Mouse (Mus musculus) lung, embryonic 15.5 days (tissue): ENCODE results near the gene Zfp513. TPM values are rescaled to one million over a fixed set of nuclear protein-coding genes. Genes with fewer than 3 reads are reported as not detected.

Experiments used
- ATAC-seq: fragments of 200-750 bp; cut with Nextera tagmentation; 2 replicates; pipeline ENCODE4 v1.8.0; 2017; ENCODE audit warnings: moderate number of reproducible peaks, borderline replicate concordance; ENCODE audit not compliant: low FRiP score, low TSS enrichment; ENCODE audit errors: extremely low read depth
- H3K27ac ChIP-seq: fragments of 300-500 bp; sonication (generic); 2 replicates; pipeline ENCODE4 v1.5.1; 2015; ENCODE audit warnings: moderate library complexity, mild to moderate bottlenecking, inconsistent platforms
- H3K27me3 ChIP-seq: fragments of 300-500 bp; sonication (generic); 2 replicates; pipeline ENCODE4 v1.6.1; 2015; ENCODE audit warnings: inconsistent platforms
- H3K36me3 ChIP-seq: fragments of 300-500 bp; sonication (generic); 2 replicates; pipeline ENCODE4 v1.6.1; 2015; ENCODE audit warnings: inconsistent platforms
- H3K4me1 ChIP-seq: fragments of 300-500 bp; sonication (generic); 2 replicates; pipeline ENCODE4 v1.6.1; 2015; ENCODE audit warnings: inconsistent platforms
- H3K4me2 ChIP-seq: fragments of 300-500 bp; sonication (generic); 2 replicates; pipeline ENCODE4 v1.6.1; 2015; ENCODE audit warnings: inconsistent platforms, mild to moderate bottlenecking, moderate library complexity
- H3K4me3 ChIP-seq: fragments of 300-500 bp; sonication (generic); 2 replicates; pipeline ENCODE4 v1.5.1; 2015; ENCODE audit warnings: mild to moderate bottlenecking, inconsistent platforms
- H3K9ac ChIP-seq: fragments of 300-500 bp; sonication (generic); 2 replicates; pipeline ENCODE4 v1.6.1; 2015; ENCODE audit warnings: inconsistent platforms
- H3K9me3 ChIP-seq: fragments of 300-500 bp; sonication (generic); 2 replicates; pipeline ENCODE4 v1.6.1; 2016; ENCODE audit warnings: inconsistent platforms
- WGBS: fragments of 180-500 bp; shearing (Covaris S2); methylation state at CpG from one replicate; pipeline ENCODE4 v1.1.7; 2015; 5-methylcytosine and 5-hydroxymethylcytosine counted together
- polyA plus RNA-seq: library from polyadenylated mRNA; unstranded; fragments of >200 nt; fragmentation: Nextera tagmentation; extraction: Ambion mirVana; gene quantifications from 2 replicates; pipeline ENCODE4 v1.2.1, GENCODE M21; 2015

Gene Zfp513
- polyA plus RNA-seq = 8.8 and 9.5 TPM in 2 replicates

DNA sequence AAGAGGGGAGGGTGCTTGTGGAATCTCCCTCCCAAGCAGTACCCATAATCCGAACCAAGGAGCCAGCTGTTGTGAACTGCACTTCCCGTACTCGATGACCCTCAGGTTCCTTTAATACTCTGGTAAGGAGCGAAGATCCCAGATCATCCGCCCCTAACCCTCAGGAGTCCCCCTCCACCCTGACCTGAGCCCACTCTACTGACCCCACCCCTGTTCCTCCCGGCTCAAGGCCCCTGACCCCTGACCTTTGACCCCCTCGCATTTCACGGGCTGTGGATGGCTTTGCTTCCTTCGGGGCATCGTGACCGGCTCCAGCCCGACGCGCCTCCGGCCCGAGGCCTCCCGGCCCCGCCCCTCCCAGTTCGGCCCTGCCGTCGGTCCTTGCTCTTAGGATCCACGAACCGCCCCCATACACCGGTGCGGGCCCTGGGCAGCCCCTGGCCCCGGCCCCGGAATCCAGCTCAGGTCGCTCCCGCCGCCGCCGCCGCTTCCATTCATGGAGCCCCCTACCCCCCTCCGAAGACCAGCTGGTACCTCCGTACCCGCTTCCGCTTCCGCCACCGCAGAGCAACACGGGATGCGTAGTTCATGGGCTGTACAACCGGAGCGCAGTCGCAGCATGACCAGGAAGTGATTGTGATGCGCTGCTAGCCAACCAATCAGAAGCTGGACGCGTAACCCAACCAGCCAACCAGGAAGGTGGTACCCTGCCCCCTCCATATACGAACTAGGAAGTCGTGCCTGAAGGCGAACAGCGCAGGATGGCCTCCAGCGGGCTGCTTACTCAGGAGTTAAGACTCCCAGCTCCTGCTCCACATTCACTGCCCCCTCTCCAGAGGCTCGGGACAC, at the start of gene Zfp513:
TSS of gene Zfp513 (minus strand) at position 562 of the 849 bp plus-strand sequence.
- H3K9ac ChIP-seq = peak within 1 kb of the TSS; percentile 82
- peak; percentile 97 for ATAC-seq
- WGBS = under 1% methylated on average over 42 of the region's 53 CpGs
- peak within 1 kb of the TSS; percentile 83 for H3K27ac ChIP-seq
- H3K9me3 ChIP-seq = 0 out of 2 replicates have a peak, but pooled peaks cover 3% of the 10 kb centered on the region
- H3K4me3 ChIP-seq = peak within 1 kb of the TSS; percentile 80
- peak within 1 kb of the TSS; percentile 77 for H3K4me2 ChIP-seq
- no peaks in the 10 kb centered on the region for H3K27me3 ChIP-seq
- H3K36me3 ChIP-seq = peaks cover 76% of the 10 kb centered on the region
- peaks cover 22% of the 10 kb centered on the region for H3K4me1 ChIP-seq

DNA sequence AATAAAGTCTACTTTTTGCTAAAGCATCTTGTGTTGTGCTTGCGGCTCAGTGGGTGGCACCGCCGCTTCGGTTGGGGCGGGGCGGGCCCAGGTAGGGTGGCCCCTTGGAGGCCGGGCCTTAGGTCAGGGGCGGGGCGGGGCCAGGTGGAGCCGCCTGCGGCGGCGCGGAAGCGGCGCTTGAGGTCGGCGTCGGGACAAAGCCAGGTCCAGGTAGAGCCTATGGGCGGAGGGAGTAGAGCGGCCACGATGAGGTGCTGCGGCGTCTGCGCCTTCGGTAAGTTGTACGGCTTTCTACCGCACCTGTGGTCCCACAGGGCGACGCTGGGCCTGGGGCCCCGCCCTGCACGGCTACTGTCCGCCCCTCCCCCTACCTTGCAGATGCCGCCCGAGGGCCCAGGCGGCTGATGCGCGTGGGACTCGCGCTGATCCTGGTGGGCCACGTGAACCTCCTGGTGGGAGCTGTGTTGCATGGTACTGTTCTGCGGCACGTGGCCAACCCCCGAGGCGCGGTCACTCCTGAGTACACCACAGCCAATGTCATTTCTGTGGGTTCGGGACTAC, 49.5 kb upstream of the Zfp513 start, which contains the start of gene Krtcap3:
TSS of gene Krtcap3 (plus strand) at position 151 of the 561 bp plus-strand sequence.
- peak; percentile 79 for ATAC-seq
- H3K9ac ChIP-seq = peak within 1 kb of the TSS; percentile 47
- peaks cover 11% of the 10 kb centered on the region; the same call in 1 of the 2 replicates for H3K4me1 ChIP-seq
- H3K4me2 ChIP-seq = peak within 1 kb of the TSS; percentile 49
- H3K9me3 ChIP-seq = no peaks in the 10 kb centered on the region
- H3K27me3 ChIP-seq = no peaks in the 10 kb centered on the region
- H3K36me3 ChIP-seq = peaks cover 67% of the 10 kb centered on the region
- 28% methylated on average over 46 of the region's 47 CpGs for WGBS
- H3K27ac ChIP-seq = peak within 1 kb of the TSS; percentile 67
- peak within 1 kb of the TSS; percentile 39 for H3K4me3 ChIP-seq

DNA sequence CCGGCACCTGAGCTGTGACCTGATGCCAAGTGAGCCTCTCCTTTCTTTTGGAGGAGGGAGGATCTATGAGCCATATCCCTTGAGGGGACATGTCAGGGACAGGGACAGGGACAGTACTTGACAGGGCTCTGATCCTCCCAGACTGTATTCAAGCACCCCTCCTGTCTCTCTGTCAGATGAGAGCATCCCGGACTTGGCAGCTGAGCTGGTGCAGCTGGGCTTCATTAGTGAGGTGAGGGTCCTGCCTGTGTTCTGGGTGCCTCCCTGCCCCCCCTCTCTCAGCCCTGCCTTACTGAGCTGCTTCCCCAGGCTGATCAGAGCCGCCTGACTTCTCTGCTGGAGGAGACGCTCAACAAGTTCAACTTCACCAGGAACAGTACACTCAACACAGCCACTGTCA, 48.6 kb upstream of the Zfp513 start:
- H3K4me2 ChIP-seq = no peak overlapping the region
- no peak overlapping the region for H3K4me3 ChIP-seq
- no peak overlapping the region for H3K9ac ChIP-seq
- 42% methylated on average over 4 of the region's 4 CpGs for WGBS
- H3K27ac ChIP-seq = no peak overlapping the region
- peaks cover 71% of the 10 kb centered on the region for H3K36me3 ChIP-seq
- no peaks in the 10 kb centered on the region for H3K27me3 ChIP-seq
- H3K9me3 ChIP-seq = no peaks in the 10 kb centered on the region
- H3K4me1 ChIP-seq = peaks cover 11% of the 10 kb centered on the region; the same call in 1 of the 2 replicates
- ATAC-seq = peak; percentile 4; the same call in 1 of the 2 replicates

DNA sequence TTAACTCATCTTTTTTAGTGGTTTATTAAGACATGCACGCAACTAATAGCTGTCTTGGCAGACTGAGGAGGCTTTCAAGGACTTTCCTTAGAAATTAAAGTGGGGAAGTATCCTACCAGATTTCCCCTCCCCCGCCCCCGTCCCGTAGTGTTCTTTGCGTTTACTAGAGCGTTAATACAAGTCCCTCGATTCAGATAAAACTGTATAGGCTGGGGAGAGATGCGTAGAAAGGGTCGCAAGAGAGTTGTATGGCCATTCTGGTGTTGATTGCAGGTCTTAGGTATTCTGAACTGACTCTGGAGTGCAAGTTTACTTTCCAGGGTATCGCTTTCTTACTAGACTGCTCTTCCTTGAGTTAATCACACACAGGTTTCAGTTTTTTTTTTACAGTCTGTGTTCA, 40.1 kb upstream of the Zfp513 start:
- Histone ChIP-seq H3K4me3 (peak overlapping the region; percentile 94), H3K36me3 (peaks cover 36% of the 10 kb centered on the region), H3K4me2 (peak overlapping the region; percentile 92), H3K9me3 (no peaks in the 10 kb centered on the region), H3K4me1 (peaks cover 9% of the 10 kb centered on the region), H3K27me3 (no peaks in the 10 kb centered on the region), H3K9ac (peak overlapping the region; percentile 98), H3K27ac (no peak overlapping the region)
- WGBS = 20% methylated on average over 10 of the region's 10 CpGs
- ATAC-seq = no peak

DNA sequence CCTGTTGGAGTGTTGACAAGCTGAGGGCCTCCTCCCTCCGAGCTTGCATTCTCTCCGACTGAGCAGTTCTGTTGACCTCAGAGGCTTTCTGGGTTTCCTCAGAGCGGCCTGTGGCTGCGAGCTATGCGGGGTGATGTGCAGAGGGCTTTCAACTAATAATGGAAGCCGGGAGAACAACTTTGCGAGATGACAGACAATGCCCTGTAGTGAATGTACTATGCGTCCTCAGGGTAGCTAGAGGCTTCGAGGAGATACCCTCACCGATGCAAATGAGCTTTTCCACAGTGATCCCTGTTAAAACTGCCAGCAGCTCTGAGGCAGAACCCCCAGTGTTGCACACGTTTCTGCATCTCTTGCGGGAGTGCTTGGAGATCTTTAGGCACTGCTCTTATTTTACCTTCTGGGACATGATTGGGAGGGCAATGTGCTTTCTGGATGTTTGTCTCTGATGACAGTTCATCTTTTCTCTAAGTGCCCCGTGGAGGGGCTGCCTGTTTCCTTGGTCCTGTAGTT, 39.5 kb upstream of the Zfp513 start:
- Histone ChIP-seq H3K9ac (peak overlapping the region; percentile 98), H3K36me3 (peaks cover 30% of the 10 kb centered on the region), H3K4me2 (peak overlapping the region; percentile 92), H3K4me1 (peaks cover 9% of the 10 kb centered on the region), H3K27ac (peak overlapping the region; percentile 99), H3K27me3 (no peaks in the 10 kb centered on the region), H3K9me3 (no peaks in the 10 kb centered on the region), H3K4me3 (peak overlapping the region; percentile 94)
- under 1% methylated on average over 13 of the region's 13 CpGs for WGBS
- no peak for ATAC-seq

DNA sequence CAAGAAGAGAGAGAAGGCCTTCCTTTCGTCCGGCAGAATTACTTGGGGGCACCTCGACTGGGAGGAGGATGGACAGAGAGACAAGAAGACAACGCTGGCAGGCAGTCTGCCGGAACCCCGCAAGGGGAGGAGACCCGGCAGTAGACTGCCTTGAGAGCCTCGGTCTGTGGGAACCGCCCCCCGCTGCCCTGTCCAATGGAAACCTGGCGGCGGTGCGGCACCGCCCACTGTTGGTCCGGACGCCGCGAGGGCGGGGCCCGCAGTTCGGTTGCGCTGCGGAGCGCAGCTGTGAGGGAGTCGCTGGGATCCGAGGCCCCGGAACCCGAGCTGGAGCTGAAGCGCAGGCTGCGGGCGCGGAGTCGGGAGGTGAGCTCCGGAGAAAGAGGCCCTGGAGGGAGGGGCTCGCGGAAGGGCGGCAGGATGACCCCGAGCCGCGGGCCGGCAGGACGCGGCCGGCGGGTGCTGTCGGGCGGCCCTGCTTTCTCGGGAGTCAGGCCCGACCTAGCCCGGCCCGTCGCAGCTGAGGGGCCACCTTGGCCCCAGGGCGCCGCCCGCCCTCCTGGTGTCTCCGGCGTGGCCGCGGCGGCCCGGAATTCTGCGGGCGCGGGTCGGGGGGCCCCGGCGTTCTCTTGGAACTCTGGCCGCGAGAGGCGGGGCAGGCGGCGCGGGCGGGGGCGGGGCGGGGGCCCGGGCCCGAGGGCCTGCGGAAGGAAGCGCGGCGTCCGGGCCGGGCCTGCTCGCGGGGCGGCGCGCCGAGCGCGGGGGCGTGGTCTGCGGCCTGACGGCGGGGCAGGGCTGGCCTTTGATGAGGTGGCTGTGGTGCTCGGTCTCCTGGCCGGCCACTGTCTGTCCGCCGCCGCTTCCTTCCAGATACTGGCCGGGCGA, 38.8 kb upstream of the Zfp513 start, which contains the start of the genes Nrbp1 and Gm9970:
TSS of gene Nrbp1 (plus strand) at position 228 of the 885 bp plus-strand sequence.
TSS of gene Gm9970 (minus strand) at position 596 of the 885 bp plus-strand sequence.
- under 1% methylated on average over 85 of the region's 103 CpGs for WGBS
- Histone ChIP-seq H3K27ac (peak within 1 kb of the TSS; percentile 99), H3K4me1 (peaks cover 9% of the 10 kb centered on the region)

DNA sequence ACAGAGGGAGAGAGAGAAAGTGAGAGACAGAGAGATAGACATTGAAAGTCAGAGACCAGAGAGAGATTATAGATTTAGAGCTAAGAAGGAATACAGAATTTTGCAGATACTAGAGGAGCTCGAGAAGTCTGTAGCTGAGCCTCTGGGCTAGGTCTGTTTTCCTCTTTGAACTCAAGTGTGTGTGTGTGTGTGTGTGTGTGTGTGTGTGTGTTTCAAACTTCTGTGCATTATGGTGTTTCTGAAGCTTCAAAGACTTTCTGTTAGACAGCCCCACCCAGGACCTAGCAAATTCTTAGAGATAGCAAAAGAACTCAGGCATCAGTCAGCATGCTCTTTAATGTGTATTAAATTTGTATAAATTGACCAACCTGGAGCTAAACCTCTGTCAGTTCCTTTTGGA, 24.5 kb upstream of the Zfp513 start:
- H3K4me2 ChIP-seq = no peak overlapping the region
- H3K36me3 ChIP-seq = no peaks in the 10 kb centered on the region
- 63% methylated on average over 1 of the region's 1 CpGs for WGBS
- H3K9ac ChIP-seq = no peak overlapping the region
- peaks cover 1% of the 10 kb centered on the region; the same call in 1 of the 2 replicates for H3K4me1 ChIP-seq
- no peaks in the 10 kb centered on the region for H3K27me3 ChIP-seq
- no peaks in the 10 kb centered on the region for H3K9me3 ChIP-seq
- ATAC-seq = no peak
- H3K27ac ChIP-seq = no peak overlapping the region
- H3K4me3 ChIP-seq = no peak overlapping the region

More for the DNA sequence above, 38.8 kb upstream of the Zfp513 start, which contains the start of the genes Nrbp1 and Gm9970:
- ATAC-seq = peak; percentile 99
- Histone ChIP-seq H3K9ac (peak within 1 kb of the TSS; percentile 98), H3K9me3 (no peaks in the 10 kb centered on the region), H3K36me3 (peaks cover 23% of the 10 kb centered on the region), H3K4me3 (peak within 1 kb of the TSS; percentile 94), H3K4me2 (peak within 1 kb of the TSS; percentile 92), H3K27me3 (no peaks in the 10 kb centered on the region)

DNA sequence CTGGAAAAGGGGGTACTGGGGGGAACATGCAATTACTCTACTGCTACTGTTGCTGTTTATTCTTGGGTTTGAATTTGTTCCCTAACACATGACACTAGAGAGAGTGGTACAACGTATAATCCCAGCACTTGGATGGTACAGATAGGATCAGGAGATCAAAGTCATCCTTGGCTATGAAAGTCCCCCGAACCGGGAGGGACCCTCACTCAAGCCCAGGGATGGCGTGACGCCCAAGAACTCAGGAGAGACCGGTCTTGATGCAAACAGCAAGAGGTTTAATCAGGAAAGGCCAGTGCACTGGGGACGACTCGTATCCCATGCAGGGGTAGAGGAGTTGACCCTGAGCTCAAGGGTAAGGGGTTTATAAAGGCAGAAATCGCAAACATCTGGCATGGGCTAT, 20.6 kb upstream of the Zfp513 start:
- H3K9ac ChIP-seq = no peak overlapping the region
- no peaks in the 10 kb centered on the region for H3K9me3 ChIP-seq
- ATAC-seq = no peak
- WGBS = 89% methylated on average over 9 of the region's 9 CpGs
- no peak overlapping the region for H3K4me3 ChIP-seq
- H3K27ac ChIP-seq = no peak overlapping the region
- H3K36me3 ChIP-seq = no peaks in the 10 kb centered on the region
- H3K4me2 ChIP-seq = no peak overlapping the region
- H3K4me1 ChIP-seq = peaks cover 14% of the 10 kb centered on the region
- no peaks in the 10 kb centered on the region for H3K27me3 ChIP-seq

DNA sequence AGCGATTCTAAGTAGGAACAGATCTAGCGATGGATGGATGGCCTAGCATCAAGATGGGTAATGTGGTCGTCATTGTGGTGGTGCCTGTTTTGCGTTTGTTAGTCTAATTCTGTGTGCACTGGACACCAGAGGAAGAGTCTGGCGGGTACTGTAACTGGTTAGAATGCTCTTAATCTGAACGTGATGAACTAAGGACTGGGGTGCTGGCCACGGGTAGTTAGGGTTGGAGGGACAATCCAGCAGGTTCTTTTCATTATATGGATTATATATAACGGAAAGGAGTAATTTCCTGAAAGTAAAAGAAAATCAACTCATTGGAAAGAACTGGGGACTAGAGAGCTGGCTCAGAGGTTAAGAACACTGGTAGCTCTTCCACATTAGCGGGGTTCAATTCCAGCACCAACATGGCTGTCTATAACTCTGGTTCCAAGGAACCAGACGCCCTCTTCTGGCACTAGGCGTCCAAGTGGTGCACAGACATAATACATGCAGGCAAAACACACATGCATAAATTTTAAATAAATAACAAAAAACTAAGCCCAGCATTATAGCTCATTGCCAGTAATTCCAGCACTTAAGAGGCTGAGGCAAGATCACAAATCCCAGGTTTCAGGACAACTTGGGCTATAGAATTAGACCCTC, 19.3 kb upstream of the Zfp513 start:
- peak overlapping the region; percentile 83 for H3K27ac ChIP-seq
- H3K36me3 ChIP-seq = no peaks in the 10 kb centered on the region
- H3K27me3 ChIP-seq = no peaks in the 10 kb centered on the region
- ATAC-seq = no peak
- 14% methylated on average over 11 of the region's 11 CpGs for WGBS
- peak overlapping the region; percentile 73 for H3K4me2 ChIP-seq
- H3K9ac ChIP-seq = peak overlapping the region; percentile 84
- H3K9me3 ChIP-seq = no peaks in the 10 kb centered on the region
- peak overlapping the region; percentile 89 for H3K4me3 ChIP-seq
- peaks cover 14% of the 10 kb centered on the region for H3K4me1 ChIP-seq

DNA sequence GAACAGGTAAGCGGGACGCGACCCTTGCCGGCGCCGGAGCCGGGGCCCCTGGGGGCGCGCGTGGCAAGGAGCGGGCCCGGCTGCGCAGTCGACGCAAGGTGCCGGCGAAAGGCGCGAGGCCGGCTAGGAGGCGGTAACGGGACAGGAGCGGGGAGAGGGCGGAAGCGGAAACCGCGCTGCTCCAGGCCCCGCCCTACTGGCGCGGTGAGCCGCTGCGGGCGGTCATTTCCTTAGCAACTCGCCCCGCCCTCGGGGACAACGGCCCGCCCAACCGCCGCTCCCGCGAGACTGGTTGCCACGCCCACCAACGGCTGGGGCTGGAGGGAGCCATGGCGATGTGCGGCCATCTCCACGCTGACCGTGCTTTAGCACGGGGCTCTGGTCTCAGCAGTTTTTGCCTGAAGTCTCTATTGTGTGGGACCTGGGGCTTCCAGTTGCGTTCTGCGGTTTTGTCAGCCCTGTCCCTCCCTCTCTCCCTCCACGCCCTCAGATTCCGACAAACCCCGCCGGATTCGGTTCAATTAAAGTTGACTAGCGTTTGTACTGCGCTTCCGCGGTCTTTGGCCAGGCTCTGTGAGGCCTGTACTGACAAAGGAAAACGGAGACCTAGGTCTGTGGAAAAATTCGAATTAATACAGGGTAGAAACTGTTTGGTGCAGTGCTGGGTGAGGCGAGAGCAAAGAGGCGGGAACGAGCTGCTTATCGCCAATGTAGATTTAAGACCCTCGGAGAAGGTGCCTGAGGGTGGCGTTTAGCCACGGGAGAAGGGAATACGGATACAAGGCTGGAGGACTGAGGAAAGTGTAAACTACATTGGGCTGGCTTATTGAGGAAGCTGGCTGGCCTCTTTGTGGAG, 18.6 kb upstream of the Zfp513 start, which contains the start of gene Ppm1g:
TSS of gene Ppm1g (minus strand) at position 240 of the 856 bp plus-strand sequence.
- Histone ChIP-seq H3K9me3 (no peaks in the 10 kb centered on the region), H3K4me3 (peak within 1 kb of the TSS; percentile 89), H3K4me2 (peak within 1 kb of the TSS; percentile 73), H3K9ac (peak within 1 kb of the TSS; percentile 84), H3K27ac (peak within 1 kb of the TSS; percentile 88), H3K4me1 (peaks cover 14% of the 10 kb centered on the region), H3K27me3 (no peaks in the 10 kb centered on the region), H3K36me3 (no peaks in the 10 kb centered on the region)
- peak; percentile 97 for ATAC-seq
- under 1% methylated on average over 67 of the region's 70 CpGs for WGBS
